Mouse (Mus musculus): ENCODE measurements around the gene Gm10696. TPM values are rescaled to one million over a fixed set of nuclear protein-coding genes. Genes with fewer than 3 reads are reported as not detected.
"Not testable (repeated sequence)": the region's sequence is repeated elsewhere in the genome, so short reads cannot be mapped to it uniquely, and the experiment has no call there.

Gm10696 gene
- not detected in 2 replicates for polyA plus RNA-seq (2015; fragmentation: Nextera tagmentation; extraction: Ambion mirVana)

DNA sequence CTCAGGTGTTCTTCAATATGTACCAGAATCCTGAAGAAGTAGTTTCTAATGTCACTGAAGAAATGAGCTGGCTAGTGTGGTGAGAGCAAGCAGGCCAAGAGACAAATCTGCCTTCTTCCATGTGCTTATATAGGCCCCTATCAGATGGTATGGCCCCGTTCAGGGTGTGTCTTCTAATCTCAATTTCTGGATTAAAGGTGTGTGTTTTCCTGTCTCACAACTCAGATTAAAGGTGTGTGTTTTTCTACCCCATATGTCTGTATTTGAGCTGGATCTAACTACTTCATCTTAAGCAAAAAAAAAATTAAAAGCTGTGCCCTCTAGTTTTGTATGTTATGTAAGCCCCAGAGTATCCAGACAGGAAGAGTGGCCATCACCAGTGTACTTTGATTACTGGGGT lies at the start of gene Gm10696:
Gm10696 (minus strand) TSS at position 101 of the 400 bp plus-strand sequence.
- not testable (repeated sequence) for ATAC-seq (ENCODE audit: low FRiP score, low TSS enrichment); H3K9ac ChIP-seq (replicated peaks; ENCODE audit: low read length); H3K9me3 ChIP-seq (ENCODE audit: low read length); H3K27ac ChIP-seq (ENCODE audit: low read length); H3K36me3 ChIP-seq (ENCODE audit: insufficient read depth, low read length); H3K4me3 ChIP-seq (ENCODE audit: low read length); H3K27me3 ChIP-seq (ENCODE audit: insufficient read depth, low read length); H3K4me1 ChIP-seq (ENCODE audit: insufficient read depth, low read length); H3K4me2 ChIP-seq (replicated peaks; ENCODE audit: low read depth, low read length)
- 83% methylated on average over 1 of the region's 1 CpGs for WGBS

DNA sequence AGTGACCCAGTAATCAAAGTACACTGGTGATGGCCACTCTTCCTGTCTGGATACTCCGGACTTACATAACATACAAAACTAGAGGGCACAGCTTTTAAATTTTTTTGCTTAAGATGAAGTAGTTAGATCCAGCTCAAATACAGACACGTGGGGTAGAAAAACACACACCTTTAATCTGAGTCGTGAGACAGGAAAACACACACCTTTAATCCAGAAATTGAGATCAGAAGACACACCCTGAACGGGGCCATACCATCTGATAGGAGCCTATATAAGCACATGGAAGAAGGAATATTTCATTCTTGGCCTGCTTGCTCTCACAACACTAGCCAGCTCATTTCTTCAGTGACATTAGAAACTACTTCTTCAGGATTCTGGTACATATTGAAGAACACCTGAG lies 18.4 kb upstream of the Gm10696 start, which contains the start of gene Gm5286:
Gm5286 (plus strand) TSS at position 301 of the 400 bp plus-strand sequence.
- H3K9ac ChIP-seq (replicated peaks; ENCODE audit: low read length); H3K36me3 ChIP-seq (ENCODE audit: insufficient read depth, low read length); H3K4me2 ChIP-seq (replicated peaks; ENCODE audit: low read depth, low read length); H3K9me3 ChIP-seq (ENCODE audit: low read length); H3K4me1 ChIP-seq (ENCODE audit: insufficient read depth, low read length); H3K4me3 ChIP-seq (ENCODE audit: low read length); H3K27me3 ChIP-seq (ENCODE audit: insufficient read depth, low read length); H3K27ac ChIP-seq (ENCODE audit: low read length); ATAC-seq (ENCODE audit: low FRiP score, low TSS enrichment): not testable (repeated sequence)
- 81% methylated on average over 2 of the region's 4 CpGs for WGBS

DNA sequence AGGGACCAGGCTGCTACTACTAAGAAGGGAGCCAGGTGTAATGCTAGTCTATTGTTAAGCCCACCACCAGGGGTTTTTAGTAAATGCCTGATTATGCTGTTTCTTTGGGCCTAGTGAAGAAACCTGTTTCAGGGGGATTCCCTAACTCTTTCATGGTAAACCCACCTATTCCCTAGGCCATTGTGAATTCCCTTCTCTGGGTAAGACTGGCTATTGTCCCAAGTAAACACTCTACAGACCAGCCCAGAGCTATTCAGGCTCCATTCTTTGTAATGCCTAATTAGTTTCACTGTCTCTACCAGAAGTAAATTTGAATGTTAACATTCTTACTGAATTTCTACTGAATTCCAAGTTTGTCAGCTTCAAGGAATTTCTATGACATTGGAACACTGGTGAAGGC lies 10.6 kb downstream of the Gm10696 start:
- not testable (repeated sequence) for H3K9me3 ChIP-seq (ENCODE audit: low read length); H3K27ac ChIP-seq (ENCODE audit: low read length)

More for the DNA sequence above, 10.6 kb downstream of the Gm10696 start:
- H3K4me3 ChIP-seq (ENCODE audit: low read length); H3K4me2 ChIP-seq (replicated peaks; ENCODE audit: low read depth, low read length); H3K9ac ChIP-seq (replicated peaks; ENCODE audit: low read length); H3K27me3 ChIP-seq (ENCODE audit: insufficient read depth, low read length); H3K4me1 ChIP-seq (ENCODE audit: insufficient read depth, low read length); ATAC-seq (ENCODE audit: low FRiP score, low TSS enrichment); H3K36me3 ChIP-seq (ENCODE audit: insufficient read depth, low read length): not testable (repeated sequence)

Other genes starting within 250 kb of the Gm10696 start
- gene Gm9117, start 234.7 kb downstream of the Gm10696 start, polyA plus RNA-seq (2015; fragmentation: Nextera tagmentation; extraction: Ambion mirVana), result not detected in 2 replicates
- gene Tdpoz5, start 216.9 kb downstream of the Gm10696 start, polyA plus RNA-seq (2015; fragmentation: Nextera tagmentation; extraction: Ambion mirVana), result not detected in 2 replicates
- gene Gm9125, start 123.3 kb downstream of the Gm10696 start, polyA plus RNA-seq (2015; fragmentation: Nextera tagmentation; extraction: Ambion mirVana), result not detected in 2 replicates
- gene Gm10697, start 105.5 kb downstream of the Gm10696 start, polyA plus RNA-seq (2015; fragmentation: Nextera tagmentation; extraction: Ambion mirVana), result not detected in 2 replicates
- gene Gm5286, start 18.5 kb upstream of the Gm10696 start, polyA plus RNA-seq (2015; fragmentation: Nextera tagmentation; extraction: Ambion mirVana), result not detected in 2 replicates
- gene Gm4778, start 85.8 kb upstream of the Gm10696 start, polyA plus RNA-seq (2015; fragmentation: Nextera tagmentation; extraction: Ambion mirVana), result not detected in 2 replicates
- gene Them4, start 131.9 kb upstream of the Gm10696 start, polyA plus RNA-seq (2015; fragmentation: Nextera tagmentation; extraction: Ambion mirVana), result 14.6 and 15.1 TPM in 2 replicates
- gene Them5, start 163.9 kb upstream of the Gm10696 start, polyA plus RNA-seq (2015; fragmentation: Nextera tagmentation; extraction: Ambion mirVana), result not detected in 2 replicates
- 0.32 and 0.46 TPM in 2 replicates for gene C2cd4d, start 184.2 kb upstream of the Gm10696 start, polyA plus RNA-seq (2015; fragmentation: Nextera tagmentation; extraction: Ambion mirVana)
- 14.9 and 15.2 TPM in 2 replicates for gene Rorc, start 194.6 kb upstream of the Gm10696 start, polyA plus RNA-seq (2015; fragmentation: Nextera tagmentation; extraction: Ambion mirVana)
- gene Lingo4, start 220.3 kb upstream of the Gm10696 start, polyA plus RNA-seq (2015; fragmentation: Nextera tagmentation; extraction: Ambion mirVana), result 0.23 and 0.44 TPM in 2 replicates
- gene Tdrkh, start 235.1 kb upstream of the Gm10696 start, polyA plus RNA-seq (2015; fragmentation: Nextera tagmentation; extraction: Ambion mirVana), result 12.1 and 13.8 TPM in 2 replicates